Mouse (Mus musculus): ENCODE data around the gene Wdr35.

- TF ChIP-seq GATA1 (IDR thresholded peaks at IDR 0.05; ENCODE audit: low read length) = no peak
- no peak for TF ChIP-seq TAL1 (IDR thresholded peaks at IDR 0.05; ENCODE audit: low read length)
Observed at GRCm38 (mm10) chr12:9048090-9048489, 74.4 kb downstream of the Wdr35 start.
